Mouse (Mus musculus): ENCODE data around the gene Cisd1.

- TF ChIP-seq POLR2A (IDR thresholded peaks at IDR 0.05; ENCODE audit: low read depth, low read length) (no peak), CTCF (IDR thresholded peaks at IDR 0.05; ENCODE audit: extremely low read depth, insufficient read depth, insufficient read length, insufficient replicate concordance) (no peak)
Observed at GRCm38 (mm10) chr10:71337733-71338132, 7.0 kb downstream of the Cisd1 start.
